Mouse (Mus musculus): ENCODE data around the gene Perp. TPM values are rescaled to one million over a fixed set of nuclear protein-coding genes. Genes with fewer than 3 reads are reported as not detected.

Perp gene
- polyA plus RNA-seq (2012; rRNA removed), result 20.8 and 25.7 TPM in 2 replicates

DNA sequence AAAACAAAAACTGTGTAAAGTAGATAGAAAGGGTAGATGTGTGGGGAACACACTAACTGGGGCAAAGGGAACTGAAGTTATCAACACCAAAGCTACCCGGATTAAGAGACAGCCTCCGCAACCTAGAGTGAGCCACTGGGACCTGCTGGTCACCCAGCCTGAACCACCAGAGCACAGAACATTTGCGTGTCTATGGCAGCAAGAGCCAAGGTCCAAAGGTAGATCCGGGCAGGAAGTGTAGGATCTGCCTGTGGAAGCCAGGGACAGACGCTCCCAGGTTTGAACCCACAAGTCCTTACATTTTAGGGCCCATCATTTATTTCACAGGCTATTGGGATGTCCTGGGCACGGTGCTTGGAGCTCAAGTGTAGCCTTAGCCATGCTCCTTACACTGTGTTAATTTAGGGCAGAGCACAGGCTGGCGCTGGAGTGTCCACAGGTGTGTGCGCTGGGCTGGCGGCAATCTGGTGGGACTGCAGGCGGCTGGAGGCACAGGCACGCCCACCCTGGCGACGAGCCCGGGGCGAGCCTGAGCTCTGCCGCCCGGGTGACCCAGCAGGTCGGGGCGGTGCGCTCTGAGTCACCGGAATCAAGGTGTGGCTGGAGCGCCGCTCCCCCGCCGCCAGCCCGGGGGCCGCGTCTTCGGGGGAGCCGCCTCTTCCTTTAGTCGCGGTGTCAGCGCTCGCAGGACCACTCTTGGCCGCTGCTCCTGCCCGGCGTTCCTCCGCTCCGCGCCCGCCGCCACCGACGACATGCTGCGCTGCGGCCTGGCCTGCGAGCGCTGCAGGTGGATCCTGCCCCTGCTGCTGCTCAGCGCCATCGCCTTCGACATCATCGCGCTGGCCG lies at the start of gene Perp:
Perp (plus strand) TSS at position 580 of the 846 bp plus-strand sequence.

Other genes starting within 250 kb of the Perp start
- gene Arfgef3, start 101.1 kb upstream of the Perp start, polyA plus RNA-seq (2012; rRNA removed), result 0.03 and 0.05 TPM in 2 replicates
- gene Gm4922, start 58.2 kb upstream of the Perp start, polyA plus RNA-seq (2012; rRNA removed), result not detected in 2 replicates
- gene Tnfaip3, start 170.6 kb downstream of the Perp start, polyA plus RNA-seq (2012; rRNA removed), result 2.1 and 2.3 TPM in 2 replicates

Data from liver, embryonic 18 days (tissue).